Mouse (Mus musculus) granulocyte monocyte progenitor cell, adult 5-6 weeks (primary cell): Measurements from ENCODE around the gene Odf3b. TPM values are rescaled to one million over a fixed set of nuclear protein-coding genes. Genes with fewer than 3 reads are reported as not detected.

Experiments
- ATAC-seq: replicated peaks from 2 replicates; pipeline ENCODE4 v1.8.0; 2016; ENCODE audit warnings: mild to moderate bottlenecking, moderate TSS enrichment, inconsistent platforms; ENCODE audit not compliant: poor library complexity, severe bottlenecking
- total RNA-seq, 2 experiments: library from RNA; stranded (forward) in 1 of 2; stranded (reverse) in 1 of 2; fragments of 200-712, 200-1000 nt in 1 of 2; fragments of >200 nt in 1 of 2; fragmentation: Nextera tagmentation in 1 of 2; gene quantifications; 2 replicates each; pipeline ENCODE4 v1.2.3; 2014 to 2017

Odf3b gene
- total RNA-seq, 2 experiments from 2014 or later: 0.46 to 4.2 TPM

GRCm38 (mm10) chr15:89341678-89342077 is 37.4 kb downstream of the Odf3b start:
- no peak for ATAC-seq

- peak; percentile 86 for ATAC-seq
Observed at GRCm38 (mm10) chr15:89340136-89340535, 38.9 kb downstream of the Odf3b start.

GRCm38 (mm10) chr15:89339696-89340095 is 39.4 kb downstream of the Odf3b start:
- ATAC-seq: peak; percentile 82

GRCm38 (mm10) chr15:89336422-89336821 is 42.7 kb downstream of the Odf3b start:
- no peak for ATAC-seq

- ATAC-seq: no peak
Observed at GRCm38 (mm10) chr15:89334774-89335537, 44.1 kb downstream of the Odf3b start.

GRCm38 (mm10) chr15:89334271-89334670 is 44.8 kb downstream of the Odf3b start, which contains the start of gene Miox:
Gene Miox (plus strand): TSS chr15:89334398.
- no peak for ATAC-seq

Other genes starting within 250 kb of the Odf3b start
- not detected in 2 replicates for gene Mapk12, start 238.6 kb downstream of the Odf3b start, total RNA-seq (2014; fragmentation: Nextera tagmentation)
- 0.93 TPM in 1 of 2 replicates, not detected in the other for gene Mapk12, start 238.6 kb downstream of the Odf3b start, total RNA-seq (2017)
- not detected in 2 replicates for gene Mapk11, start 229.7 kb downstream of the Odf3b start, total RNA-seq (2014; fragmentation: Nextera tagmentation)
- not detected in 2 replicates for gene Mapk11, start 229.7 kb downstream of the Odf3b start, total RNA-seq (2017)
- 19.1 and 23.4 TPM in 2 replicates for gene Plxnb2, start 198.5 kb downstream of the Odf3b start, total RNA-seq (2014; fragmentation: Nextera tagmentation)
- gene Plxnb2, start 198.5 kb downstream of the Odf3b start, total RNA-seq (2017): 11.0 and 14.7 TPM in 2 replicates
- 4.3 and 6.1 TPM in 2 replicates for gene Dennd6b, start 182.8 kb downstream of the Odf3b start, total RNA-seq (2014; fragmentation: Nextera tagmentation)
- 2.5 and 4.7 TPM in 2 replicates for gene Dennd6b, start 182.8 kb downstream of the Odf3b start, total RNA-seq (2017)
- 9.2 and 10.5 TPM in 2 replicates for gene Ppp6r2, start 167.7 kb downstream of the Odf3b start, total RNA-seq (2014; fragmentation: Nextera tagmentation)
- 5.8 and 6.4 TPM in 2 replicates for gene Ppp6r2, start 167.7 kb downstream of the Odf3b start, total RNA-seq (2017)
- 88.1 and 131 TPM in 2 replicates for gene Sbf1, start 64.0 kb downstream of the Odf3b start, total RNA-seq (2014; fragmentation: Nextera tagmentation)
- 43.1 and 52.0 TPM in 2 replicates for gene Sbf1, start 64.0 kb downstream of the Odf3b start, total RNA-seq (2017)
- gene Adm2, start 56.6 kb downstream of the Odf3b start, total RNA-seq (2014; fragmentation: Nextera tagmentation): not detected in 2 replicates
- gene Adm2, start 56.6 kb downstream of the Odf3b start, total RNA-seq (2017): not detected in 2 replicates
- not detected in 2 replicates for gene Miox, start 44.9 kb downstream of the Odf3b start, total RNA-seq (2014; fragmentation: Nextera tagmentation)
- gene Miox, start 44.9 kb downstream of the Odf3b start, total RNA-seq (2017): not detected in 2 replicates
- gene Lmf2, start 23.6 kb downstream of the Odf3b start, total RNA-seq (2014; fragmentation: Nextera tagmentation): 15.4 and 22.3 TPM in 2 replicates
- gene Lmf2, start 23.6 kb downstream of the Odf3b start, total RNA-seq (2017): 8.9 and 11.0 TPM in 2 replicates
- gene Ncaph2, start 23.6 kb downstream of the Odf3b start, total RNA-seq (2014; fragmentation: Nextera tagmentation): 87.4 and 136 TPM in 2 replicates
- gene Ncaph2, start 23.6 kb downstream of the Odf3b start, total RNA-seq (2017): 92.2 and 118 TPM in 2 replicates
- gene Sco2, start 5.4 kb downstream of the Odf3b start, total RNA-seq (2014; fragmentation: Nextera tagmentation): 12.4 and 27.5 TPM in 2 replicates
- gene Sco2, start 5.4 kb downstream of the Odf3b start, total RNA-seq (2017): 22.7 and 31.5 TPM in 2 replicates
- not detected in 2 replicates for gene Tymp, start 2.2 kb downstream of the Odf3b start, total RNA-seq (2014; fragmentation: Nextera tagmentation)
- gene Tymp, start 2.2 kb downstream of the Odf3b start, total RNA-seq (2017): 0.43 and 1.1 TPM in 2 replicates
- gene Klhdc7b, start 5.6 kb upstream of the Odf3b start, total RNA-seq (2014; fragmentation: Nextera tagmentation): not detected in 2 replicates
- 0.13 TPM in 1 of 2 replicates, not detected in the other for gene Klhdc7b, start 5.6 kb upstream of the Odf3b start, total RNA-seq (2017)
- gene Syce3, start 31.2 kb upstream of the Odf3b start, total RNA-seq (2014; fragmentation: Nextera tagmentation): not detected in 2 replicates
- not detected in 2 replicates for gene Syce3, start 31.2 kb upstream of the Odf3b start, total RNA-seq (2017)
- gene Cpt1b, start 46.6 kb upstream of the Odf3b start, total RNA-seq (2014; fragmentation: Nextera tagmentation): 2.8 and 2.9 TPM in 2 replicates
- 1.5 TPM in 1 of 2 replicates, not detected in the other for gene Cpt1b, start 46.6 kb upstream of the Odf3b start, total RNA-seq (2017)
- not detected in 2 replicates for gene C730034F03Rik, start 50.3 kb upstream of the Odf3b start, total RNA-seq (2014; fragmentation: Nextera tagmentation)
- gene C730034F03Rik, start 50.3 kb upstream of the Odf3b start, total RNA-seq (2017): 2.7 and 3.6 TPM in 2 replicates
- not detected in 2 replicates for gene Gm44502, start 50.4 kb upstream of the Odf3b start, total RNA-seq (2014; fragmentation: Nextera tagmentation)
- gene Gm44502, start 50.4 kb upstream of the Odf3b start, total RNA-seq (2017): 0.82 TPM in 1 of 2 replicates, not detected in the other
- 77.0 and 85.0 TPM in 2 replicates for gene Chkb, start 50.6 kb upstream of the Odf3b start, total RNA-seq (2014; fragmentation: Nextera tagmentation)
- 25.3 and 27.7 TPM in 2 replicates for gene Chkb, start 50.6 kb upstream of the Odf3b start, total RNA-seq (2017)
- not detected in 2 replicates for gene Mapk8ip2, start 74.6 kb upstream of the Odf3b start, total RNA-seq (2014; fragmentation: Nextera tagmentation)
- not detected in 2 replicates for gene Mapk8ip2, start 74.6 kb upstream of the Odf3b start, total RNA-seq (2017)
- 12.7 and 21.4 TPM in 2 replicates for gene Arsa, start 98.1 kb upstream of the Odf3b start, total RNA-seq (2014; fragmentation: Nextera tagmentation)
- gene Arsa, start 98.1 kb upstream of the Odf3b start, total RNA-seq (2017): 8.5 and 30.3 TPM in 2 replicates
- 0.34 and 0.58 TPM in 2 replicates for gene Shank3, start 120.3 kb upstream of the Odf3b start, total RNA-seq (2014; fragmentation: Nextera tagmentation)
- 0.26 and 0.47 TPM in 2 replicates for gene Shank3, start 120.3 kb upstream of the Odf3b start, total RNA-seq (2017)
- gene Acr, start 189.0 kb upstream of the Odf3b start, total RNA-seq (2014; fragmentation: Nextera tagmentation): not detected in 2 replicates
- gene Acr, start 189.0 kb upstream of the Odf3b start, total RNA-seq (2017): not detected in 2 replicates
- 10.2 and 16.8 TPM in 2 replicates for gene Rabl2, start 212.6 kb upstream of the Odf3b start, total RNA-seq (2014; fragmentation: Nextera tagmentation)
- gene Rabl2, start 212.6 kb upstream of the Odf3b start, total RNA-seq (2017): 11.1 and 18.9 TPM in 2 replicates